Mouse (Mus musculus): ENCODE measurements around the gene Naif1. TPM values are rescaled to one million over a fixed set of nuclear protein-coding genes. Genes with fewer than 3 reads are reported as not detected.
A peak's percentile ranks its signal among the peaks of the same experiment; 100 is the strongest.
"Not testable (repeated sequence)": the region's sequence is repeated elsewhere in the genome, so short reads cannot be mapped to it uniquely, and the experiment has no call there.

The Naif1 gene
- polyA plus RNA-seq, 1 experiment from 2014 or later = 4.5 TPM

DNA sequence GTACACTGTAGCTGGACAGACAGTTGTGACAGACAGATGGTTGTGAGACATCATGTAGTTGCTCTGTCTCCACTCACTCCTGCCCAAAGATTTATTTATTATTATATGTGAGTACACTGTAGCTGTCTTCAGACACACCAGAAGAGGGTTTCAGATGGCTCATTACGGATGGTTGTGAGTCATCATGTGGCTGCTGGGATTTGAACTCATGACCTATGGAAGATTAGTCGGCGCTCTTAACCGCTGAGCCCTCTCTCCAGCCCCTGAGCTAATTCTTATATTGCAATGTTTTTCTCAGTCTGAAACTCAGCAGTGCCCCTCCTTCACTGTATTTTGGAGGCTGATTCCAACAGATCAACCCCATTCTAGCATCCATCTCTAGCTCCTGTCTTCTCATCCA, 35.5 kb downstream of the Naif1 start:
- WGBS = 78% methylated on average over 4 of the region's 4 CpGs
- Histone ChIP-seq H3K9ac (ENCODE audit: low read length) (0 out of 2 replicates have a peak overlapping the region, but pooled peaks have one; percentile 17), H3K27ac (replicated peaks in 1 of 2; ENCODE audit: control insufficient read depth in 1 of 2, insufficient read depth in 1 of 2, low read depth in 2 of 2, low read length in 2 of 2) (no peak overlapping the region), H3K4me3 (ENCODE audit: control insufficient read depth in 1 of 2, insufficient read depth in 1 of 2, low read depth in 1 of 2, low read length in 2 of 2) (no peak overlapping the region), H3K9me3 (ENCODE audit: control insufficient read depth, low read length) (no peaks in the 10 kb centered on the region), H3K27me3 (ENCODE audit: control insufficient read depth, insufficient read depth, low read length) (no peaks in the 10 kb centered on the region), H3K4me1 (ENCODE audit: control insufficient read depth in 2 of 2, insufficient read depth in 2 of 2, low read length in 2 of 2) (peaks cover 8 to 11% of the 10 kb centered on the region in 2 experiments), H3K36me3 (ENCODE audit: control insufficient read depth, insufficient read depth, low read length) (no peaks in the 10 kb centered on the region), H3K4me2 (ENCODE audit: low read length) (no peak overlapping the region)
- no peak for ATAC-seq (ENCODE audit: insufficient number of reproducible peaks, insufficient read depth, low FRiP score, low read depth)

DNA sequence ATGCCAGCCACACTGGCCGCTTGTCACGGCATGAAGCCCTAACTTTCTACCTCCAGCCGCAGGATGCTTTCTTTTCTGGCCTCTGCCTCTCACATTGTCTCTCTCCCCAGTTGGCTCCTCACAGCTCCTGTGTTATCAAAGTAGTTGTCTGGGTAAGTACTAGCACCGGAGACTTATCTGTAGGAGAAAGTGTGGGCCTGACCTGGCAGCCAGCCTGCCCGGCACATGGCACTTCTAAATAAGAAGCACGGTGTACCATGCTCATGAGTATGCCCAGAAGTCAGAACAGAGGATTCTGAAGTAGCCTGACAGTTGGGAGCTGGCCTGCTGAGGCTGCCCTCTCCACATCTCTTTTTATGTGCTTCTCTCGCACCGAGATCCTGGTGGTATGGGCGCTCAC, 35.9 kb downstream of the Naif1 start:
- Histone ChIP-seq H3K27me3 (ENCODE audit: control insufficient read depth, insufficient read depth, low read length) (no peaks in the 10 kb centered on the region), H3K4me3 (ENCODE audit: control insufficient read depth in 1 of 2, insufficient read depth in 1 of 2, low read depth in 1 of 2, low read length in 2 of 2) (no peak overlapping the region), H3K27ac (replicated peaks in 1 of 2; ENCODE audit: control insufficient read depth in 1 of 2, insufficient read depth in 1 of 2, low read depth in 2 of 2, low read length in 2 of 2) (no peak overlapping the region), H3K36me3 (ENCODE audit: control insufficient read depth, insufficient read depth, low read length) (no peaks in the 10 kb centered on the region), H3K4me1 (ENCODE audit: control insufficient read depth in 2 of 2, insufficient read depth in 2 of 2, low read length in 2 of 2) (peaks cover 8 to 11% of the 10 kb centered on the region in 2 experiments), H3K4me2 (ENCODE audit: low read length) (no peak overlapping the region), H3K9me3 (ENCODE audit: control insufficient read depth, low read length) (no peaks in the 10 kb centered on the region), H3K9ac (ENCODE audit: low read length) (0 out of 2 replicates have a peak overlapping the region, but pooled peaks have one; percentile 17)
- no peak for ATAC-seq (ENCODE audit: insufficient number of reproducible peaks, insufficient read depth, low FRiP score, low read depth)
- 38% methylated on average over 9 of the region's 9 CpGs for WGBS

DNA sequence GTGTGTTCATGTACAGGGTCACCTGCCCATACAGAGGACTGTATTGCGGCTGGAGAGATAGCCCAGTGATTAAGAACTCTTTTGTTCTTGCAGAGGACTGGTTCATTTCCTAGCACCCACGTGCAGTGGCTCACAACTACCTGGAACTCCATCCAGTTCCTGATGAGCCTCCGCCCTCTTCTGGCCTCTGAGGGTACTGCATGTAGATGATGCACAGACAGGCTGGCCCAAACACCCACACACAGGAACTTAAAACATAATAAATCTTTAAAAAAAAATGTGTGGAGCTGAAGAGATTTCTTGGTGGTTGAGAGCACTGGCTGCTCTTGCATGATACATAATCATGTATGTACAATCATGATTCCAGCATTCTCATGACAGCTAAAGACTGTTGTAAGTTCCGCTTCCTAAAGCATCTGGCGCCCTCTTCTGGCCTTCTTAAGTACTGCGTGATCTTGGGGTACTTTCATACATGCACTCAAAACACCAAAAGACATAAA, 36.9 kb downstream of the Naif1 start:
- peak; percentile 47; the same call in 1 of the 2 replicates for ATAC-seq (ENCODE audit: insufficient number of reproducible peaks, insufficient read depth, low FRiP score, low read depth)
- 4% methylated on average over 6 of the region's 6 CpGs for WGBS
- Histone ChIP-seq H3K27ac (replicated peaks in 1 of 2; ENCODE audit: control insufficient read depth in 1 of 2, insufficient read depth in 1 of 2, low read depth in 2 of 2, low read length in 2 of 2) (no peak overlapping the region), H3K36me3 (ENCODE audit: control insufficient read depth, insufficient read depth, low read length) (no peaks in the 10 kb centered on the region), H3K4me1 (ENCODE audit: control insufficient read depth in 2 of 2, insufficient read depth in 2 of 2, low read length in 2 of 2) (peaks cover 8 to 11% of the 10 kb centered on the region in 2 experiments), H3K4me2 (ENCODE audit: low read length) (no peak overlapping the region), H3K9ac (ENCODE audit: low read length) (no peak overlapping the region), H3K27me3 (ENCODE audit: control insufficient read depth, insufficient read depth, low read length) (no peaks in the 10 kb centered on the region), H3K4me3 (ENCODE audit: control insufficient read depth in 1 of 2, insufficient read depth in 1 of 2, low read depth in 1 of 2, low read length in 2 of 2) (no peak overlapping the region), H3K9me3 (ENCODE audit: control insufficient read depth, low read length) (no peaks in the 10 kb centered on the region)

- 0% methylated on average over 5 of the region's 5 CpGs for WGBS
- no peak overlapping the region for H3K4me2 ChIP-seq (ENCODE audit: low read length)
- no peak overlapping the region for H3K4me3 ChIP-seq (ENCODE audit: control insufficient read depth in 1 of 2, insufficient read depth in 1 of 2, low read depth in 1 of 2, low read length in 2 of 2)
- H3K9ac ChIP-seq (ENCODE audit: low read length) = no peak overlapping the region
- H3K4me1 ChIP-seq (ENCODE audit: control insufficient read depth in 2 of 2, insufficient read depth in 2 of 2, low read length in 2 of 2) = peaks cover 8 to 11% of the 10 kb centered on the region in 2 experiments
- no peaks in the 10 kb centered on the region for H3K9me3 ChIP-seq (ENCODE audit: control insufficient read depth, low read length)
- ATAC-seq (ENCODE audit: insufficient number of reproducible peaks, insufficient read depth, low FRiP score, low read depth) = no peak
- no peak overlapping the region for H3K27ac ChIP-seq (replicated peaks in 1 of 2; ENCODE audit: control insufficient read depth in 1 of 2, insufficient read depth in 1 of 2, low read depth in 2 of 2, low read length in 2 of 2)
- no peaks in the 10 kb centered on the region for H3K36me3 ChIP-seq (ENCODE audit: control insufficient read depth, insufficient read depth, low read length)
- no peaks in the 10 kb centered on the region for H3K27me3 ChIP-seq (ENCODE audit: control insufficient read depth, insufficient read depth, low read length)
Observed at GRCm38 (mm10) chr2:32488679-32489078, 38.4 kb downstream of the Naif1 start.

GRCm38 (mm10) chr2:32490730-32491129, 40.5 kb downstream of the Naif1 start:
- peaks cover 15% of the 10 kb centered on the region in 2 experiments for H3K4me1 ChIP-seq (ENCODE audit: control insufficient read depth in 2 of 2, insufficient read depth in 2 of 2, low read length in 2 of 2)
- not testable (repeated sequence) for H3K9me3 ChIP-seq (ENCODE audit: control insufficient read depth, low read length); H3K36me3 ChIP-seq (ENCODE audit: control insufficient read depth, insufficient read depth, low read length); H3K4me2 ChIP-seq (ENCODE audit: low read length); H3K27ac ChIP-seq (replicated peaks in 1 of 2; ENCODE audit: control insufficient read depth in 1 of 2, insufficient read depth in 1 of 2, low read depth in 2 of 2, low read length in 2 of 2); H3K9ac ChIP-seq (ENCODE audit: low read length); H3K27me3 ChIP-seq (ENCODE audit: control insufficient read depth, insufficient read depth, low read length); H3K4me3 ChIP-seq (ENCODE audit: control insufficient read depth in 1 of 2, insufficient read depth in 1 of 2, low read depth in 1 of 2, low read length in 2 of 2); ATAC-seq (ENCODE audit: insufficient number of reproducible peaks, insufficient read depth, low FRiP score, low read depth)

GRCm38 (mm10) chr2:32492661-32493060, 42.4 kb downstream of the Naif1 start:
- Histone ChIP-seq H3K9ac (ENCODE audit: low read length) (no peak overlapping the region), H3K4me2 (ENCODE audit: low read length) (no peak overlapping the region), H3K4me1 (ENCODE audit: control insufficient read depth in 2 of 2, insufficient read depth in 2 of 2, low read length in 2 of 2) (peaks cover 5 to 6% of the 10 kb centered on the region in 2 experiments; a peak in 2 of 4 replicates), H3K4me3 (ENCODE audit: control insufficient read depth in 1 of 2, insufficient read depth in 1 of 2, low read depth in 1 of 2, low read length in 2 of 2) (no peak overlapping the region), H3K36me3 (ENCODE audit: control insufficient read depth, insufficient read depth, low read length) (no peaks in the 10 kb centered on the region), H3K27me3 (ENCODE audit: control insufficient read depth, insufficient read depth, low read length) (no peaks in the 10 kb centered on the region), H3K27ac (replicated peaks in 1 of 2; ENCODE audit: control insufficient read depth in 1 of 2, insufficient read depth in 1 of 2, low read depth in 2 of 2, low read length in 2 of 2) (no peak overlapping the region), H3K9me3 (ENCODE audit: control insufficient read depth, low read length) (no peaks in the 10 kb centered on the region)
- 67% methylated on average over 2 of the region's 2 CpGs for WGBS
- ATAC-seq (ENCODE audit: insufficient number of reproducible peaks, insufficient read depth, low FRiP score, low read depth) = no peak

- Histone ChIP-seq H3K9me3 (ENCODE audit: control insufficient read depth, low read length) (no peaks in the 10 kb centered on the region), H3K27ac (replicated peaks in 1 of 2; ENCODE audit: control insufficient read depth in 1 of 2, insufficient read depth in 1 of 2, low read depth in 2 of 2, low read length in 2 of 2) (no peak overlapping the region), H3K4me1 (ENCODE audit: control insufficient read depth in 2 of 2, insufficient read depth in 2 of 2, low read length in 2 of 2) (peaks cover 5 to 6% of the 10 kb centered on the region in 2 experiments; a peak in 2 of 4 replicates), H3K36me3 (ENCODE audit: control insufficient read depth, insufficient read depth, low read length) (no peaks in the 10 kb centered on the region), H3K9ac (ENCODE audit: low read length) (no peak overlapping the region), H3K4me3 (ENCODE audit: control insufficient read depth in 1 of 2, insufficient read depth in 1 of 2, low read depth in 1 of 2, low read length in 2 of 2) (no peak overlapping the region), H3K27me3 (ENCODE audit: control insufficient read depth, insufficient read depth, low read length) (no peaks in the 10 kb centered on the region), H3K4me2 (ENCODE audit: low read length) (no peak overlapping the region)
- no peak for ATAC-seq (ENCODE audit: insufficient number of reproducible peaks, insufficient read depth, low FRiP score, low read depth)
- 57% methylated on average over 12 of the region's 12 CpGs for WGBS
Observed at GRCm38 (mm10) chr2:32493301-32493701, 43.0 kb downstream of the Naif1 start.

DNA sequence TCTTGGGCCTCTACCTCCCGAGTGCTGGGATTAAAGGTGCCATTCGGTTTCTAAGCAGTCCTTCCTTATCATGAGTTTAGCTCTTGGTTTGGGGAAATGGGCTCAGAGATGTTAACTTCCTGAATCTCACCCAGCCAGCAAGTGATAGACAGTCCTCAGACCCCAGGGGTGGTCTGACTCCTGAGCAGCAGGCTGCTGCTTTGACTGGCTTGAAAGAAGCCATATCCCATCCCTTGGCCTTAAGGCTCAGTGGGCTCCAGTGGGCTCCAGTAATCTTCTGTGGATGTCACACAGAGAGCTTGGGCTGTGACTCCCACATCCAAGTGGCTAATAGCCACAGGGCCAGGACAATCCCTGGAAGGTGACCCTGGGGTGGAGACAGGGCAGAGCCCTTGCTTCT, 44.3 kb downstream of the Naif1 start:
- Histone ChIP-seq H3K4me2 (ENCODE audit: low read length) (no peak overlapping the region), H3K4me1 (ENCODE audit: control insufficient read depth in 2 of 2, insufficient read depth in 2 of 2, low read length in 2 of 2) (peaks cover 5 to 6% of the 10 kb centered on the region in 2 experiments; a peak in 2 of 4 replicates), H3K4me3 (ENCODE audit: control insufficient read depth in 1 of 2, insufficient read depth in 1 of 2, low read depth in 1 of 2, low read length in 2 of 2) (no peak overlapping the region), H3K9ac (ENCODE audit: low read length) (no peak overlapping the region), H3K36me3 (ENCODE audit: control insufficient read depth, insufficient read depth, low read length) (no peaks in the 10 kb centered on the region), H3K9me3 (ENCODE audit: control insufficient read depth, low read length) (peaks cover 8% of the 10 kb centered on the region; the same call in 1 of the 2 replicates), H3K27ac (replicated peaks in 1 of 2; ENCODE audit: control insufficient read depth in 1 of 2, insufficient read depth in 1 of 2, low read depth in 2 of 2, low read length in 2 of 2) (no peak overlapping the region), H3K27me3 (ENCODE audit: control insufficient read depth, insufficient read depth, low read length) (no peaks in the 10 kb centered on the region)
- WGBS = 55% methylated on average over 2 of the region's 2 CpGs
- no peak for ATAC-seq (ENCODE audit: insufficient number of reproducible peaks, insufficient read depth, low FRiP score, low read depth)

Measured in heart, embryonic 14.5 days (tissue).